Mouse (Mus musculus) lung, embryonic 15.5 days (tissue): ENCODE results near the gene Dlx5. TPM values are rescaled to one million over a fixed set of nuclear protein-coding genes. Genes with fewer than 3 reads are reported as not detected.

Source experiments
- polyA plus RNA-seq: library from polyadenylated mRNA; unstranded; fragments of >200 nt; fragmentation: Nextera tagmentation; extraction: Ambion mirVana; gene quantifications from 2 replicates; pipeline ENCODE4 v1.2.1, GENCODE M21; 2015

The Dlx5 gene
- polyA plus RNA-seq, 1 experiment from 2014 or later = 0.27 TPM

Other genes starting within 250 kb of the Dlx5 start
- not detected in 2 replicates for gene Dlx6, start 18.8 kb downstream of the Dlx5 start, polyA plus RNA-seq
- 4.6 and 5.1 TPM in 2 replicates for gene Sdhaf3, start 73.9 kb upstream of the Dlx5 start, polyA plus RNA-seq